Mouse (Mus musculus): Measurements from ENCODE around the gene Klhl22.

Gene Klhl22

DNA sequence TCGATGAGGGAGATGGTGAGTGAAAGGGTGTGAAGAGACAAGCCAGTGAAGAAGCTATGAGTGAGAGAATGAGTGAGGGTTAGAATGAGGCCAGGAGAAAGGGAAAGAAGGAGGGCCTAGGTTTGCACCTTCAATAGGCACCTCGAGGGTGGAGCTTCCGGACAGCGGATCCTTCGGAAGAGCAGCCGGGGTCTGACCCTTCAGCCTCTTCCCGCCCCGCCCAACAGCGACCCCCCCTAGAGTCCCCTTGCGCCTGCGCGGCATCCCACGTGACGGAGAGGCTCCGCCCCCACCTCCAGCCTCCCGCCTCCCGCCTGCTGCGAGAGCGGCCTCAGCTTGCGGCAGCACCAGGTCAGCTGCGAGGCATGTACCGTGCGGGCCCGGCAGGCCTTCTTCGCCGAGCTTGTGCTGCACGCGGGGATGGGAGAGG, at the start of gene Klhl22:
Gene Klhl22, plus strand, starts transcription at position 275 of the 430 bp plus-strand sequence.
- in situ Hi-C loops (cut with MboI; ENCODE audit: low pct_unique_long_range_greater_than_20kb in 1 of 2, low sequenced_read_pairs in 2 of 2, unreplicated experiment in 1 of 2) = no loop called here

DNA sequence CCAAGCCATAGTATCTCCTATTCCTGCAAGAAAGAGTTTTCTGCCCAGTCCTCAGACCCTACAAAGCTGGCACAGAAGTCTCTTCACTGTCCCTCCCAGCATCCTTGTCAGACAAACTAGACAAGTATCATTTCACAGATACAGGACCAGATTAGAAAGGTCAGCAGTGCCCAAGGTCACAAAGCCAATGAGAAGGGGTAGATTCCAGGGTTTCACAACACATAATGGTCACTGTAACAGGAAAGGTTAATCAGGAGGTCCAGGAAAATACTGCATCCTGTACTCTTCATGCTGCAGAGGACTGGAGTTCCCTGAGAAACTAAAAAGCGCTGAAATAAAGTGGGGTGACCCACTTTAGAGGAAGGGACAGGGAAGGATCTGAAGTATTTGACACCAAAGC, 41.6 kb upstream of the Klhl22 start:
- in situ Hi-C loops (cut with MboI; ENCODE audit: low pct_unique_long_range_greater_than_20kb in 1 of 2, low sequenced_read_pairs in 2 of 2, unreplicated experiment in 1 of 2) = no loop called here

DNA sequence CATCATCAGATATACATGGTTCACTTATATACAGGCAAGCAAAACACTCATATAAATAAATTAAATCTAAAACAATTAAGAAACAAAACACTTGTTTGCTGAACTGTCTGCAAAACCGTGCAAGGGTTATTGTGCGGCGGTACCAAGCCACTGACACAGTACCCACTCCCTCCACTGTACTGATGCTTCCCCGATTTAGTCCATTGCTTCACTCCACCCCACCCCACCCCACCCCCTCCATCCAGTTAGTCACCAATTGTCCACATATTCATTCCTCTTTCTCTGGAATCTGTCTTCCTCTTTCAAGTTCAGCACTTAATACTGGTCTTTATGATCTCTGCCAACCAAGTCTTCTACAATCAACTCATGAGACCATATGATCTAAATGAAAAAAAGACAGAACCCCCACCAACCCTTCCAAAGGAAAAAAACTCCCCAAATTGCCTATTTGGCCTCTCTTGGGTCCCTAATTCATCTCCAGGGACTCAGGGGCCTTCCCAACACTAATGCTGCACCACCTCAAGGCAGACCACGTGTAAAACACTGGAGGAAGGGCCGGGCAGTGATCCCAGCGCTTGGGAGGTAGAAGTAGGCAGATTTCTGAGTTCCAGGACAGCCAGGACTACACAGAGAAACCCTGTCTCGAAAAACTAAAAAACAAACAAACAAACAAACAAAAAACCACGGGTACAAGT, 38.2 kb upstream of the Klhl22 start:
- in situ Hi-C loops (cut with MboI; ENCODE audit: low pct_unique_long_range_greater_than_20kb in 1 of 2, low sequenced_read_pairs in 2 of 2, unreplicated experiment in 1 of 2) = no loop called here

DNA sequence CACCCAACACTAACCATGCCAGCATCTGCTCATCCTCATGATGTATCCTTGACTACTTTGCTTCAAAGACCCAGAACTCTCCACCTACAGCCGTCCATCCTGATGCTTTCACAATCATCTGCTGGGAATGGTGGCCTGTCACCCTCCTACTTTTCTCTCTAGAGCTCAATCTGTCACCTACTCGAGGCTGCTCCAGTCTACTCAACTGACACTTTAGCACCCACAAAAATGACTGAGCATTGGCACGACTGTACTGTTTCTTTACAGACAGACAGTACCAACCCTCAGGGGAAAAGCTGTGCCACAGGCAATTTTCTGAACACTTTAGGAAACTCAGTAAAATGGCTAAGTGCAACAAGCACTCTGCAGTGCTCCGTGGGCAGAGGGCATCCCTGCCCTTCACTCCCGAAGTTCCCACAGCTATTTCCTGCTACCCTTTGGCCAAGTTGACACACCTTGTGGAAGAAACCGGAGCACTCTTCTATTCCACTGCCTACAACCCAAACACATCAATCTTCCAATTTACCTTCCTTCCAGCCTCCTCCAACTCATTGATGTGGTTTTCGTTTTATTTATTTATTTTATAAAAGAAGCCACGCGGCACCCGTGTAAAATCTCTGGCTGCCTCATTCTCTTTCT, 37.5 kb upstream of the Klhl22 start:
- in situ Hi-C loops (cut with MboI; ENCODE audit: low pct_unique_long_range_greater_than_20kb in 1 of 2, low sequenced_read_pairs in 2 of 2, unreplicated experiment in 1 of 2) = no loop called here

DNA sequence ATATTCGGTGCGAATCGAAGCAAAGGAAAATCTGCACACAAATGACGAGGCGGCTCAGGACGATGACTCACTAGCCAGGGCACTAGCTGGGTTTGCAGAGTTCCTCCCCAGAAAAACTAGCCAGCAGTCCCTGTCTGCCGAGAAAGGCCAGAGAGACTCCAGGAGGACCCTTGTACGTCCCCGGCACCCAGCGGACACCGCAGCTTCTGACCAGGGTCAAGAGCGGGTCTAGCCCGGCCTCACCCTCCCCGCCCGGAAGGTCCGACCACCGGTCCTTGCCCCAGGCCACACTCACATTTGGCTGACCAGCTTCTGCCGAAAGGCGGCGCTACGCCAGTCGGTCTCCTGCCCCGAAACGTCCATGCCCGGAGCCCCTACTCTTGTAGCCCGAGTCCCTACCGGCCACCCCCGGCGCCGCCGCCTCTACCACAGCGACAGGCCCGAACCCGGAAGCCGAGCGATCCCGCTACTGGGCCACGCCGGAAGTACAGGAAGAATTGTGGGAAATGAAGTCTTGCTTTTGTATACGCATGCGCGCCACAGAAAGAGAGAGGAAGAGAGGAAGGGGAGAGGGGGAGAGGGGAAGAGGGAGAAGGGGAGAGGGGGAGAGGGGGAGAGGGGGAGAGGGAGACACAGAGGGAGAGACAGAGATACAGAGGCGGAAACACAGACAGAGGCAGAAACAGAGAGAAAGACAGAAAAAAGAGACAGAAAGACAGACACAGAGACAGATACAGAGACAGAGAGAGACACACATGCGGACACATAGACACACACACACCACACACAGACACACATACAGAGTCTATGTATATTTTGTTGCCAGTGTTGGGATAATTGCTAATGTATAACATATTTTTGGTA, 36.7 kb upstream of the Klhl22 start:
- in situ Hi-C loops (cut with MboI; ENCODE audit: low pct_unique_long_range_greater_than_20kb in 1 of 2, low sequenced_read_pairs in 2 of 2, unreplicated experiment in 1 of 2) = no loop called here

DNA sequence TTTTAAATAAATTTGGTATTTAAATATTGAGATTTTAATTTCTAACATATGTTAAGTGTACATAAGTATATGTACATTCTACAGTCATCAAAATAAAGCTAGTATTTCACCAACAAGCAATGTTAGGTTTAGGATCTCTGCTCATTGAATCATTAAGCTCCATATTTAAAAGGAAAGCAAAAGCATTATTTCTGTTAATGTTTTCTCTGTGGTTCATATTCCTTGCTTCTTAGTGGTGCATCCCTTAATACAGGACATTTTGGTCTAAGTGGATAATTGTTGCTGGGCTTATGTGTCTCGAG, 36.1 kb upstream of the Klhl22 start:
- in situ Hi-C loops (cut with MboI; ENCODE audit: low pct_unique_long_range_greater_than_20kb in 1 of 2, low sequenced_read_pairs in 2 of 2, unreplicated experiment in 1 of 2) = no loop called here

GRCm38 (mm10) chr16:17724448-17724847, 35.0 kb upstream of the Klhl22 start:
- in situ Hi-C loops (cut with MboI; ENCODE audit: low pct_unique_long_range_greater_than_20kb in 1 of 2, low sequenced_read_pairs in 2 of 2, unreplicated experiment in 1 of 2) = no loop called here

DNA sequence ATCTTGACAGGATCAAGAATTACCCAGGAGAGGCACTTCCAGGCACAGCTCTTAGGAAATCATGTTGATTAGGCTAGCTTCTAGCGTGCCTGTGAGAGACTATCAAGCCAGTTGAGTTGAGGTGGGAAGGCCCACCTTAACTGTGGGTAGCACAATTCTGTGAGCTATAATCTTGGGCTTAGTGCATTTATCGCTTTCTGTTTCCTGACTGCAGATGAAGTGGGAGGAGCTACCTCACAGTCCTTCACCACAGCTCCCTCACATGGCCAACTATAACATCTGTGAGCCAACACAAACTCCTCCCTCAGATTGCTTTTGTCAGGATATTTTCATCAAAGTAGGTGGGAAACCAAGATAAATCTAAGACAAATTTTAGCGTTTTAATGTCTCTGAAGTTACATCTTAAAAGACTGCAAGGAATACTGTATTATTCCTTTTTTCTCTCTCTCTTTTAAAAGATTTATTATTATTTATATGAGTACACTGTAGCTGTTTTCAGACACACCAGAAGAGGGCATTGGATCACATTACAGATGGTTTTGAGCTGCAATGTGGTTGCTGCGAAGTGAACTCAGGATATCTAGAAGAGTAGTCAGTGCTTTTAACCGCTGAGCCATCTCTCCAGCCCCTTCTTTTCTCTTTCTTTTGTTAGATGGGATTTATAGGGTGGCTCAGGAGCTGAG, 32.1 kb upstream of the Klhl22 start:
- in situ Hi-C loops (cut with MboI; ENCODE audit: low pct_unique_long_range_greater_than_20kb in 1 of 2, low sequenced_read_pairs in 2 of 2, unreplicated experiment in 1 of 2) = loop anchor here in 1 of 2 experiments (25.0 kb wide), 1 partner anchor 310 kb away; no protein-coding TSS in a partner anchor

GRCm38 (mm10) chr16:17729974-17730373, 29.4 kb upstream of the Klhl22 start:
- in situ Hi-C loops (cut with MboI; ENCODE audit: low pct_unique_long_range_greater_than_20kb in 1 of 2, low sequenced_read_pairs in 2 of 2, unreplicated experiment in 1 of 2) = loop anchor here in 1 of 2 experiments (25.0 kb wide), 1 partner anchor 307 kb away; no protein-coding TSS in a partner anchor

DNA sequence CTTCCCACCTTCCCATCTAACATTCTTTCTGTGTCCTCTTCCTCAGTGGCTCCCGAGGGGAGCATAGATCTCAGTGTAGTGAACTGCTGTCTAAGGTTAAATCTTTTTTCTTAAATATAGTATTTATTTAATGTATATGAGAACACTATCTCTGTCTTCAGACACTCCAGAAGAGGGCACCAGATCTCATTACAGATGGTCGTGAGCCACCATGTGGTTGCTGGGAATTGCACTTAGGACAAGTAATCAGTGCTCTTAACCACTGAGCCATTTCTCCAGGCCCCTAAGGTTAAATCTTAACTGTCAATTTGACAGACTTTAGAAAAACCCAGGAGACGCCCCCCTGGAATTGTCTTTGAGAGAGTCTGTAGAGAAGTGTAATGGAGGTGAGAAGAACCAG, 27.4 kb upstream of the Klhl22 start:
- in situ Hi-C loops (cut with MboI; ENCODE audit: low pct_unique_long_range_greater_than_20kb in 1 of 2, low sequenced_read_pairs in 2 of 2, unreplicated experiment in 1 of 2) = loop anchor here in 1 of 2 experiments (25.0 kb wide), 1 partner anchor 305 kb away; no protein-coding TSS in a partner anchor

- in situ Hi-C loops (cut with MboI; ENCODE audit: low pct_unique_long_range_greater_than_20kb in 1 of 2, low sequenced_read_pairs in 2 of 2, unreplicated experiment in 1 of 2) = loop anchor here in 1 of 2 experiments (25.0 kb wide), 1 partner anchor 305 kb away; no protein-coding TSS in a partner anchor
Observed at GRCm38 (mm10) chr16:17732431-17732830, 27.0 kb upstream of the Klhl22 start.

DNA sequence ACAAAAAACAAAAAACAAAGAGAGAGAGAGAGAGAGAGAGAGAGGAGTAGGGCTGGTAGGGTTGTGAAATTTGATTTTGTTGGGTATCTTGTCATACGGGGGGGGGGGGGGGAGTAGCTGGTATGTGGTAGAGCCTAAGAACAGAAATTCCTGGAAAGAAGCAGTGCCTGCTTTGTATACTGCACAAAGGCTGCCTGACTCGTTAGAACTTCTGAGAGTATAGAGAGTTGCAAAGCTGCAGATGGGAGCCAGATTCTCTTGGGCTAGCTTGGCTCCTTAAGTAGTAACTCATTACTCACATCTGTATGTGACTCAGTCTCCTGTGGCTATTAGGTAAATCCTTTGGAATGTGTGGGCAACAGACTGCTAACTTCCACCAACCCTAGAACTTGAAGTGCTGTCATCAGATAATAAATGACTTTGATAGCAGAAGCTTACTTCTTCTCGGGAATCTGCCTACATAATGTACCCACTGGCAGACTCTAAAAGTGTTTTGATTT, 26.5 kb upstream of the Klhl22 start, which contains the start of gene Med15:
Gene Med15, minus strand, starts transcription at position 51 of the 500 bp plus-strand sequence.
- in situ Hi-C loops (cut with MboI; ENCODE audit: low pct_unique_long_range_greater_than_20kb in 1 of 2, low sequenced_read_pairs in 2 of 2, unreplicated experiment in 1 of 2) = loop anchor here in 1 of 2 experiments (25.0 kb wide), 1 partner anchor 304 kb away; no protein-coding TSS in a partner anchor

DNA sequence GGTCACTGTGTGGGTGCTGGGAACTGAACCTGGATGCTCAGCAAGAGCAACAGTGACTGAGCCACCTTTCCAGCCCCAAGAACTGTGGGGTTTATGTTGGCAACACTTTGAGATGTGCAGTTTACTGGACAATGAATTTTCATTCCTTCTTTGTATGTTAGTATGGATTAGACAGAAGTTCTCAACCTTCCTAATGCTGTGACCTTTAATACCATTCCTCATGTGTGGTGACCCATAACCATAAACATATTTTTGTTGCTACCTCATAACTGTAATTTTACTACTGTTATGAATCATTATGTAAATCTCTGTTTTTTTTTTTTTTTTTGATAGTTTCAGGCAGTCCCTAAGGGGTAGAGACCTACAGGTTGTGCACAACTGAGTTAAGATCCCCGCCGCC, 25.8 kb upstream of the Klhl22 start:
- in situ Hi-C loops (cut with MboI; ENCODE audit: low pct_unique_long_range_greater_than_20kb in 1 of 2, low sequenced_read_pairs in 2 of 2, unreplicated experiment in 1 of 2) = loop anchor here in 1 of 2 experiments (25.0 kb wide), 1 partner anchor 304 kb away; no protein-coding TSS in a partner anchor

DNA sequence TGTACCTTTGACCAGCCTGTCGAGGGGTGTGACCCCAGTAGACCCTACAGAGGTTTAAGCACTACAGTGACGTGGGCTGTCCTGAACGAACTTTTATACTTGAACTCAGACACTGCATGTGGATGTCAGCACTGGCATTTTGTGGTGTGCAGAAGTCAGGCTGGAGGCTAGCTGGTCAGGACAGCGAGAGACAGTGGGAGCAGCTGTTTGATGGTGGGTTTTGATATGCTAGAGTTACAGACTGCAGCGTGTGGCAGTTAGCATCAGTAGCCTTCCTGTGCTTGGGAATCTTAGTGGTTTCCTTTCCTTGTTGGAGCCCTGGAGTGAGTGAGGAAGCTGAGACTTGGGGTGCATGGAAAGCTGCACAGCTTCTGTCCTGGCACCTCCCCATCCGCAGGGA, 24.5 kb upstream of the Klhl22 start:
- in situ Hi-C loops (cut with MboI; ENCODE audit: low pct_unique_long_range_greater_than_20kb in 1 of 2, low sequenced_read_pairs in 2 of 2, unreplicated experiment in 1 of 2) = loop anchor here in 1 of 2 experiments (25.0 kb wide), 1 partner anchor 302 kb away; no protein-coding TSS in a partner anchor

- in situ Hi-C loops (cut with MboI; ENCODE audit: low pct_unique_long_range_greater_than_20kb in 1 of 2, low sequenced_read_pairs in 2 of 2, unreplicated experiment in 1 of 2) = loop anchor here in 1 of 2 experiments (25.0 kb wide), 1 partner anchor 301 kb away; no protein-coding TSS in a partner anchor
Observed at GRCm38 (mm10) chr16:17736156-17736555, 23.3 kb upstream of the Klhl22 start.

- in situ Hi-C loops (cut with MboI; ENCODE audit: low pct_unique_long_range_greater_than_20kb in 1 of 2, low sequenced_read_pairs in 2 of 2, unreplicated experiment in 1 of 2) = loop anchor here in 1 of 2 experiments (25.0 kb wide), 1 partner anchor 297 kb away; no protein-coding TSS in a partner anchor
Observed at GRCm38 (mm10) chr16:17740080-17740479, 19.3 kb upstream of the Klhl22 start.

DNA sequence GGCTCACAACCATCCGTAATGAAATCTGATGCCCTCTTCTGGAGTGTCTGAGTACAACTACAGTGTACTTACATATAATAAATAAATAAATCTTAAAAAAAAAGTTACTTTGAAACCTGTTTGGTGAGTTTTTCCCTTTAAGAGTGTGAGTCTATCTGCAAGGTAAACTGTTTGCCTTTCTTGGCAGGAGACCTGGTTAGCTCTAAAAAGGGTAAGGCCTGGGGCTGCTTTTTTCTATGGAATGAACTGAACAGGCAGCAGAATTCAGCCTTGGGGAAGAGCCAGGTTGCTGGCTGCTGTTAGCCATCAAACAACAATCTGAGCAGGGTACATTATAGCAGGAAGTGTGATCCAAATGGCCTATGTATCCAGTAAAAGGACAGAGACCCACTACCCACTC, 16.6 kb upstream of the Klhl22 start:
- in situ Hi-C loops (cut with MboI; ENCODE audit: low pct_unique_long_range_greater_than_20kb in 1 of 2, low sequenced_read_pairs in 2 of 2, unreplicated experiment in 1 of 2) = loop anchor here in 1 of 2 experiments (25.0 kb wide), 1 partner anchor 294 kb away; no protein-coding TSS in a partner anchor

GRCm38 (mm10) chr16:17743279-17743678, 16.1 kb upstream of the Klhl22 start:
- in situ Hi-C loops (cut with MboI; ENCODE audit: low pct_unique_long_range_greater_than_20kb in 1 of 2, low sequenced_read_pairs in 2 of 2, unreplicated experiment in 1 of 2) = loop anchor here in 1 of 2 experiments (25.0 kb wide), 1 partner anchor 294 kb away; no protein-coding TSS in a partner anchor

Measured in mouse embryonic stem cell (cell line).